Mouse (Mus musculus) lung, postnatal 0 days (tissue): ENCODE data around the gene BC051019. TPM values are rescaled to one million over a fixed set of nuclear protein-coding genes. Genes with fewer than 3 reads are reported as not detected.

Source experiments
- ATAC-seq: fragments of 200-750 bp; cut with Nextera tagmentation; 2 replicates; pipeline ENCODE4 v1.8.0; 2017; ENCODE audit warnings: moderate library complexity
- DNase-seq: peaks from one replicate; pipeline ENCODE4 v3.0.0-alpha.2; 2016; ENCODE audit warnings: low spot score
- H3K27ac ChIP-seq: fragments of 300-500 bp; sonication (generic); 2 replicates; pipeline ENCODE4 v1.5.1; 2014; ENCODE audit warnings: antibody characterized with exemption, mild to moderate bottlenecking, low read length, mixed read lengths
- H3K27me3 ChIP-seq: fragments of 300-500 bp; sonication (generic); replicated peaks from 2 replicates; pipeline ENCODE4 v1.6.1; 2014; ENCODE audit warnings: low read length, mixed read lengths; ENCODE audit not compliant: insufficient read depth
- H3K36me3 ChIP-seq: fragments of 300-500 bp; sonication (generic); 2 replicates; pipeline ENCODE4 v1.6.1; 2014; ENCODE audit warnings: low read length, mixed read lengths; ENCODE audit not compliant: insufficient read depth
- H3K4me1 ChIP-seq: fragments of 300-500 bp; sonication (generic); 2 replicates; pipeline ENCODE4 v1.6.1; 2014; ENCODE audit warnings: antibody characterized with exemption, low read depth, low read length, mixed read lengths; ENCODE audit not compliant: insufficient read depth
- H3K4me2 ChIP-seq: fragments of 300-500 bp; sonication (generic); replicated peaks from 2 replicates; pipeline ENCODE4 v1.6.1; 2014; ENCODE audit warnings: low read depth, mild to moderate bottlenecking, low read length, moderate library complexity, mixed read lengths
- H3K4me3 ChIP-seq: fragments of 300-500 bp; sonication (generic); 2 replicates; pipeline ENCODE4 v1.5.1; 2014; ENCODE audit warnings: low read depth, low read length
- H3K9ac ChIP-seq: fragments of 300-500 bp; sonication (generic); replicated peaks from 2 replicates; pipeline ENCODE4 v1.6.1; 2014; ENCODE audit warnings: low read depth, mild to moderate bottlenecking
- H3K9me3 ChIP-seq: fragments of 300-500 bp; sonication (generic); 2 replicates; pipeline ENCODE4 v1.6.1; 2016; ENCODE audit warnings: low read length, mixed read lengths
- CTCF ChIP-seq: IDR thresholded peaks from 2 replicates; pipeline ENCODE4 v1.5.1; 2016; ENCODE audit warnings: antibody characterized with exemption, mild to moderate bottlenecking
- EP300 ChIP-seq: IDR thresholded peaks from 2 replicates; pipeline ENCODE4 v1.6.1; 2016; ENCODE audit warnings: antibody characterized with exemption, mild to moderate bottlenecking, control low read depth
- WGBS: fragments of 180-500 bp; shearing (Covaris S2); extraction: QIAGEN DNeasy Blood & Tissue Kit; methylation state at CpG from one replicate; pipeline ENCODE4 v1.1.7; 2014; 5-methylcytosine and 5-hydroxymethylcytosine counted together
- polyA plus RNA-seq: library from polyadenylated mRNA; unstranded; fragments of >200 nt; fragmentation: Nextera tagmentation; extraction: Ambion mirVana; gene quantifications from 2 replicates; pipeline ENCODE4 v1.2.1, GENCODE M21; 2015

BC051019 gene
- 22.7 and 24.3 TPM in 2 replicates for polyA plus RNA-seq

DNA sequence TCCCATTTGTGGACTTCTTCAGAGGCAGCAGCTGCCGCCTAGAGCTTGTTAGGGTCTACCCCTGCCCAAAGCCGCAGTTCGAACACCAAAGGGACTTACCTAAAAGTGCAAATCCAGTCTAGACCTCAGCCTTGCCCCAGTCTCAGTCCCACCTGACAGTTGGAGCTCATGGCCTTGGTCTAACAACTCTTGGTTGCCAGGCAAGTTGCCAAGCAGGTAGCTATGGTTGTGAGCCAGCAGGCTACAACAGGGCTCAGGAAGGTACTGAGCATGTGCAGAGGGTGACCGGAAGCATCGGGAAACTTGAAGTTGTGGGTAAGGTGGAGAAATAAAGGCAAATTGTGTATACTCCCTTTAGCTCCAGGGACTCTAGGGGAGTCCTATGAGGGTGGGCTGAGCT, at the start of gene BC051019:
TSS of gene BC051019 (minus strand) at position 154 of the 400 bp plus-strand sequence.
- Histone ChIP-seq H3K36me3 (no peaks in the 10 kb centered on the region), H3K27ac (0 out of 2 replicates have a peak within 1 kb of the TSS, but pooled peaks have one; percentile 9), H3K4me2 (no peak within 1 kb of the TSS), H3K27me3 (no peaks in the 10 kb centered on the region), H3K9me3 (no peaks in the 10 kb centered on the region), H3K4me1 (no peaks in the 10 kb centered on the region), H3K4me3 (no peak within 1 kb of the TSS), H3K9ac (no peak within 1 kb of the TSS)
- ATAC-seq: no peak
- DNase-seq: no peak
- TF ChIP-seq CTCF: no peak
- no peak for TF ChIP-seq EP300
- 89% methylated on average over 5 of the region's 5 CpGs for WGBS

DNA sequence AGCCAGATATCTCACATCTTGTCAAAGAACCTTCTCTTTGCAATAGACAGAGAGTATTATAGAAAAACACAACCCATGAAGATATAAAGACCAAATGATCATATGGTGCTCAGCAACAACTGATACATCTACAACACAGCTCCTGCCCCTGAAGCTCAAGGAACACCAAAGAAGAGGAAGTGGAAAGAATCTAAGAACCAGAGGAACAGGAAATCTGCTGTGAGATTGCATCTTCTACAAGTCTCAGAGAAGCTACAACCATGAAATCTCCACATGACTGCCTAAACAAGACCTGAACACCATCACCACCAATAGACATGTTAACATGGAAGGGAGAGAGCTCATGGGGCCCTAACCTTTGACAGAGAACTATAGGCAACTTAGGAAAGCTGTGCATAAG, 48.6 kb upstream of the BC051019 start:
- H3K9ac ChIP-seq: no peak overlapping the region
- DNase-seq (no peak), ATAC-seq (no peak)
- TF ChIP-seq EP300: no peak
- no peak for TF ChIP-seq CTCF
- no peak overlapping the region for H3K27ac ChIP-seq
- H3K4me2 ChIP-seq: no peak overlapping the region
- H3K4me3 ChIP-seq: no peak overlapping the region
- no peaks in the 10 kb centered on the region for H3K4me1 ChIP-seq
- H3K27me3 ChIP-seq: no peaks in the 10 kb centered on the region
- H3K9me3 ChIP-seq: no peaks in the 10 kb centered on the region
- no peaks in the 10 kb centered on the region for H3K36me3 ChIP-seq

DNA sequence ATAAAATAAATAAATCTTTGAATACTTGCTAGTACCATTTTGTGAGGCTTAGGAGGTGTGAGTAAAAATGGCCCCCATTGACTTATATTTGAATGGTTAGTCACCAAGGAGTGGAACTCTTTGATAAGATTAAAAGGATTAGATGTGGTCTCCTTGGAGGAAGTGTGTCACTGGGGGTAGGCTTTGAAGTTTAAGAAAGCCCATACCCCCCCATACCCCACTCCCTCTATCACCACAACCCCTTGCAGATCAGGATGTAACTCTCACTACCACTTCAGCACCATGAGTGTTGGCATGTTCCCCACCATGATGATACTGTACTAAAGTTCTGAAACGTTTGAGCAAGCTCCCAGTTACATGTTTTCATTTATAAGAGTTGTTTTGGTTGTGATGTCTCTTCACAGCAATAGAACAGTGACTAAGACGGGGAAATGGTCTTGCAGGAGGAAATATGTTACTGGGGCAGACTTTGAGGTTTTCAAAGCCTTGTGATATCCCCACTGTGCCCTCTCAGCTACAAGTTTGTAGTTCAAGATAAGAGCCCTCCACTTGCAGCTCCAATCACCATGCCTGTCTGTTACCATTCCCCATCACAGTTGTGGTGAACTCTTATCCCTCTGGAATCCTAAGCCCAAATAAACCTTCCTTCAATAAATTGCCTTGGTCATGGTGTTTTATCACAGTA, 45.2 kb upstream of the BC051019 start:
- Histone ChIP-seq H3K4me1 (no peaks in the 10 kb centered on the region), H3K36me3 (no peaks in the 10 kb centered on the region), H3K27ac (no peak overlapping the region), H3K27me3 (no peaks in the 10 kb centered on the region), H3K9ac (no peak overlapping the region), H3K4me2 (no peak overlapping the region), H3K9me3 (no peaks in the 10 kb centered on the region), H3K4me3 (no peak overlapping the region)
- no peak for TF ChIP-seq EP300
- no peak for TF ChIP-seq CTCF
- ATAC-seq (no peak), DNase-seq (no peak)
- 32% methylated on average over 2 of the region's 2 CpGs for WGBS

DNA sequence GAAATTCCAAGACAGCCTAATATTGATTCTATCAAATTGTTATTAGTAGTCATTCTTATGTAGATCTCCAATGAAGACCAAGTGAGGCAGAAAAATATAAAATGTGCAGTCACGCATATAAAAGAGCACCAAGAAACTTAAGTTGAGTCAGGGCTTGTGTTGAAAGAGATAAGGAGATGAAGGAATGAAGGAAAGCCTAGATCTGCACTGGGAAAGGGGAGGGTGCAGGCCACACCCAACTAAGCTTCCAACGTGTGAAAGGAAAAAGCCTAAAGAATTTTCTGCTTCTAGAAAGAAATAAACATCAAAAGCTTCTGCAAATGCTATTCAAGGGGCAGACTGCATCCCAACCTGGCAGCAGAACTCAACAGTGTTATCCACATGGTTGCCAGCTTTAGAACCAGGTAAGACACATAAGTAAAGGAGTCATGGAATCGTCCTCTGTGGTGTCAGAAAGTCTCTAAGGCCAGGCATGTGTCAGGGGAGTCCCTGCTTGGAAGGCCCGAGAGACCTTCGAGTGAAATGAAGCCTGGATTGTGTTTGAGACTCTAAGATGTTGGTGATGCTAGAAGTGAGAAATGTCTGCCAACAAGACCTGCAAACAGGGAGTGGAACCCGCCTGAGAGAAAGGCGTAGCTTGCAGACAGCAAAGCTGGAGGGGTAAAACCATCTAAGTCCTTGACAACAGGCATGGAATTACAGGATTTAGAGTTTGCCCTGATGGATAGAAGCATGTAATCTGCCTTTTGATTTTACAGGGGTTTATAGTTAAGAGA, 44.1 kb upstream of the BC051019 start:
- Histone ChIP-seq H3K27ac (no peak overlapping the region), H3K36me3 (no peaks in the 10 kb centered on the region), H3K4me1 (no peaks in the 10 kb centered on the region), H3K4me3 (no peak overlapping the region), H3K9ac (no peak overlapping the region), H3K4me2 (no peak overlapping the region), H3K9me3 (no peaks in the 10 kb centered on the region), H3K27me3 (no peaks in the 10 kb centered on the region)
- ATAC-seq (no peak), DNase-seq (no peak)
- TF ChIP-seq CTCF (no peak), EP300 (no peak)
- WGBS: 75% methylated on average over 7 of the region's 7 CpGs

DNA sequence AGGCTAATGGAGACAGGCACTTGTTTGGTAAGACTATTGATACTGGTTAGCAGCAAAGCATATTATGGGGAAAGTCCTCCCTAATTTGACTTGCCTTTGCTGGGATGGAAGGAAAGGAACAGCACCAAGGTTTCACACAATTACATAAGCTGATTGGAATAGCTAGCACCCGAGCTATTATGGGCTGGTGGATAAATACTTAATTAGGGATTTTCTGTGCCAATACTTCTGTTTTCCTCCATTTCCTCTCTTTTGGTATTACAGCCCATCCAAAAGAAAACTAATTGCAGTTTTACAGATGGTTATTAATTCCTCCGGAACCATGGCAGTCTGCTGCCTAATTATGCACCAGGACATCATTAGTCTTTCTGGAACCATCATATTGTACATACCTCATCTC, 40.4 kb upstream of the BC051019 start:
- TF ChIP-seq CTCF (no peak), EP300 (no peak)
- 66% methylated on average over 2 of the region's 2 CpGs for WGBS
- H3K36me3 ChIP-seq: no peaks in the 10 kb centered on the region

DNA sequence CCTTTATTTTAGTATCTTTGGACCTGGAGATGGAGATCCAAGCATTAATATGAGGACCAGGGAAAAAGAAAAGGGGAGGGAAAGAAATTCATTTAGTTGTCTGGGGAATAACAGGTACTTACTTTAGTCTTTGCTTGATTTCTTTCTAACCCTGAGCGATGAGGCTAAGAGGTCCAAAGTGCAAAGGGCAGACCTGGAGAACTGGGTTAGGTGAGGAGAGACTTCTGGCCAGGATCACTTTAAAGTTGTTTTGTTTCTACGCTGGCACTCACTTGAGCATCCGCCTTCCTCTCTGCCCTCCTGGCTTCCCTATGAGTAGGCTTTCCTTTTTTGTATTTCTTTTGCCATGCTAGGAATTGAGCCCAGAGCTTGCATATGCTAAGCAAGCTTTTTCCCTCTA, 32.6 kb upstream of the BC051019 start:
- Histone ChIP-seq H3K9ac (no peak overlapping the region), H3K27me3 (no peaks in the 10 kb centered on the region), H3K27ac (no peak overlapping the region), H3K4me2 (no peak overlapping the region), H3K4me1 (peaks cover 10% of the 10 kb centered on the region), H3K4me3 (no peak overlapping the region), H3K36me3 (no peaks in the 10 kb centered on the region), H3K9me3 (no peaks in the 10 kb centered on the region)
- 90% methylated on average over 3 of the region's 3 CpGs for WGBS
- ATAC-seq: no peak
- TF ChIP-seq EP300 (no peak), CTCF (no peak)
- no peak for DNase-seq

More for the DNA sequence above, 40.4 kb upstream of the BC051019 start:
- no peak for ATAC-seq
- no peak overlapping the region for H3K4me2 ChIP-seq
- H3K27me3 ChIP-seq: no peaks in the 10 kb centered on the region
- no peak overlapping the region for H3K27ac ChIP-seq
- no peaks in the 10 kb centered on the region for H3K9me3 ChIP-seq
- H3K4me1 ChIP-seq: no peaks in the 10 kb centered on the region
- DNase-seq: no peak
- no peak overlapping the region for H3K4me3 ChIP-seq
- no peak overlapping the region for H3K9ac ChIP-seq
